In genomic region chr19:21271741-21272654, GRCm38 (mm10) we compare ENCODE assay signal across 8 mouse cellular contexts. TPM values are rescaled to one million over a fixed set of nuclear protein-coding genes. Genes with fewer than 3 reads are reported as not detected.
DNase-seq lines count a peak whose midpoint lies in the region; ATAC-seq lines count a peak whose summit lies in the region.

TSS of gene Zfand5 (plus strand) at chr19:21272278.

- peak within 1 kb of the TSS; percentile 100 for H3K27ac ChIP-seq in hindbrain, embryonic 11.5 days (ENCODE audit: low read depth, low read length)

- ATAC-seq in hindbrain, embryonic 11.5 days (ENCODE audit: low FRiP score), result peak; percentile 97

- no peaks in the 10 kb centered on the region for H3K4me1 ChIP-seq in hindbrain, embryonic 11.5 days (replicated peaks; ENCODE audit: control insufficient read depth, insufficient read depth, low read length)

- peak; percentile 95 for DNase-seq in MN1 (ENCODE audit: low spot score)
- DNase-seq in cerebellum, adult 9-10 months, result peak; percentile 98
- DNase-seq in frontal cortex, adult 2 months (ENCODE audit: extremely low spot score in 1 of 2, low spot score in 1 of 2), result peak; percentile 93 to 99
- DNase-seq in hindbrain, embryonic 11.5 days (ENCODE audit: low spot score), result peak; percentile 99
- peak; percentile 98 to 99 for DNase-seq in layer of hippocampus, postnatal 10 days (ENCODE audit: low spot score in 2 of 2)
- peak; percentile 99 for DNase-seq in lung, postnatal 10 days
- DNase-seq in ovary, postnatal 36 days (ENCODE audit: low spot score), result peak; percentile 100
- peak; percentile 98 for DNase-seq in thymus, postnatal 25 days

- no peaks in the 10 kb centered on the region for H3K9me3 ChIP-seq in hindbrain, embryonic 11.5 days (ENCODE audit: control insufficient read depth, low read length)

- peak within 1 kb of the TSS; percentile 59 for H3K4me2 ChIP-seq in hindbrain, embryonic 11.5 days (replicated peaks; ENCODE audit: low read depth, low read length)

- H3K27me3 ChIP-seq in hindbrain, embryonic 11.5 days (ENCODE audit: control insufficient read depth, insufficient read depth, low read length), result no peaks in the 10 kb centered on the region

- H3K9ac ChIP-seq in hindbrain, embryonic 11.5 days (ENCODE audit: low read depth, low read length), result peak within 1 kb of the TSS; percentile 99

- H3K4me3 ChIP-seq in hindbrain, embryonic 11.5 days (ENCODE audit: low read depth, low read length), result peak within 1 kb of the TSS; percentile 92

- H3K36me3 ChIP-seq in hindbrain, embryonic 11.5 days (ENCODE audit: control insufficient read depth, insufficient read depth, low read length), result peaks cover 3% of the 10 kb centered on the region; the same call in 1 of the 2 replicates

- WGBS in hindbrain, embryonic 11.5 days, result under 1% methylated on average over 116 of the region's 118 CpGs

RNA-seq across cellular contexts. Expression of gene Zfand5, which starts in this region (rescaled TPM):
- polyA plus RNA-seq in frontal cortex, adult 2 months (2012; rRNA removed), result 123 and 146 TPM in 2 replicates
- polyA plus RNA-seq in hindbrain, embryonic 11.5 days (2014; fragmentation: Nextera tagmentation; extraction: Ambion mirVana), result 170 and 197 TPM in 2 replicates
- total RNA-seq in layer of hippocampus, postnatal 10 days (2021), result 100 to 1,000 TPM; 150 to 156 TPM

Comparison
In these comparisons a context has a peak if more than half of its experiments do, and no peak if none do; other contexts are left out.
1. Peak in every context shown above with its lines: DNase-seq, ATAC-seq, H3K4me3 ChIP-seq and H3K27ac ChIP-seq.